Mouse (Mus musculus) heart, postnatal 0 days (tissue): ENCODE measurements at regions not wholly inside any gene's neighbourhood (a gene's known extent, or its start where the extent isn't known, plus 50 kb on each side); places are given as distances from the start of the nearest gene placed in this dataset.
A peak's percentile ranks its signal among the peaks of the same experiment; 100 is the strongest.

Source experiments
- ATAC-seq: fragments of 200-750 bp; cut with Nextera tagmentation; 2 replicates; pipeline ENCODE4 v1.8.0; 2017; ENCODE audit warnings: low read depth, moderate number of reproducible peaks, moderate library complexity; ENCODE audit not compliant: insufficient read depth
- DNase-seq: peaks from one replicate; pipeline ENCODE4 v3.0.0-alpha.2; 2016; ENCODE audit warnings: low spot score
- H3K27ac ChIP-seq: fragments of 300-500 bp; sonication (generic); 2 replicates; pipeline ENCODE4 v1.5.1; 2014; ENCODE audit warnings: low read depth, mild to moderate bottlenecking
- H3K27me3 ChIP-seq: fragments of 300-500 bp; sonication (generic); 2 replicates; pipeline ENCODE4 v1.6.1; 2014; ENCODE audit warnings: low read length, mixed read lengths; ENCODE audit not compliant: control insufficient read depth, insufficient read depth
- H3K36me3 ChIP-seq: fragments of 300-500 bp; sonication (generic); replicated peaks from 2 replicates; pipeline ENCODE4 v1.6.1; 2014; ENCODE audit warnings: low read length, mixed read lengths; ENCODE audit not compliant: control insufficient read depth, insufficient read depth
- H3K4me1 ChIP-seq: fragments of 300-500 bp; sonication (generic); 2 replicates; pipeline ENCODE4 v1.6.1; 2014; ENCODE audit warnings: antibody characterized with exemption; ENCODE audit not compliant: control insufficient read depth, insufficient read depth
- H3K4me2 ChIP-seq: fragments of 300-500 bp; sonication (generic); 2 replicates; pipeline ENCODE4 v1.6.1; 2014; ENCODE audit warnings: low read depth, mild to moderate bottlenecking, low read length, moderate library complexity
- H3K4me3 ChIP-seq: fragments of 300-500 bp; sonication (generic); 2 replicates; pipeline ENCODE4 v1.5.1; 2014; ENCODE audit warnings: low read depth, low read length
- H3K9ac ChIP-seq: fragments of 300-500 bp; sonication (generic); replicated peaks from 2 replicates; pipeline ENCODE4 v1.6.1; 2014; ENCODE audit warnings: low read depth, low read length, mixed read lengths
- H3K9me3 ChIP-seq: fragments of 300-500 bp; sonication (generic); replicated peaks from 2 replicates; pipeline ENCODE4 v1.6.1; 2016; ENCODE audit warnings: low read length; ENCODE audit not compliant: control insufficient read depth
- CTCF ChIP-seq: IDR thresholded peaks from 2 replicates; pipeline ENCODE4 v1.5.1; 2016; ENCODE audit warnings: antibody characterized with exemption, control low read depth, low read depth
- EP300 ChIP-seq: IDR thresholded peaks from 2 replicates; pipeline ENCODE4 v1.6.1; 2016; ENCODE audit warnings: antibody characterized with exemption, low read depth
- WGBS: fragments of 180-500 bp; shearing (Covaris S2); extraction: QIAGEN DNeasy Blood & Tissue Kit; methylation state at CpG from one replicate; pipeline ENCODE4 v1.1.7; 2014; 5-methylcytosine and 5-hydroxymethylcytosine counted together

DNA sequence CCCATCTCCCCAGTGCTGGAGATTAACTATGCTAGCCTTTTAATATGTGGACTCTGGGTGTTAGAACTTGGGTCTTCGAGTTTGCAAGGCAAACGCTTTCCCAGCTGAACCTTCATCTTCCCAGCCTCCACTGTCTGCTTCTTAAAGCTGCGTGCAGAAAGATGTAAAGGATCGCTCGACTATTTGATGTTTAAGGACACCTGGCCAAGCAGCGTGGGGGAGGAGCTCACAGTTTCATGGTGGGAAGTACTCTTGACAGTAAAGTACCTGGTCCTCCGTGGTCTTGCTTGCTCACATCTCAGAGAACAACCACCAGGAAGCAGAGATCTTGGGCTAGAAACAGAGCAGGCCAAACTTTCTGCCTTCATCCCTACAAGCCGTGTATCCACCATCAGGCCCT lies 113.1 kb downstream of the Gadd45g start:
- H3K9me3 ChIP-seq: no peaks in the 10 kb centered on the region
- H3K27me3 ChIP-seq: no peaks in the 10 kb centered on the region
- no peak overlapping the region for H3K9ac ChIP-seq
- no peak for DNase-seq
- WGBS: 83% methylated on average over 8 of the region's 8 CpGs
- H3K36me3 ChIP-seq: no peaks in the 10 kb centered on the region
- H3K4me1 ChIP-seq: peaks cover 18% of the 10 kb centered on the region; the same call in 1 of the 2 replicates
- no peak overlapping the region for H3K4me3 ChIP-seq
- no peak overlapping the region for H3K4me2 ChIP-seq
- TF ChIP-seq CTCF (no peak), EP300 (no peak)
- H3K27ac ChIP-seq: no peak overlapping the region
- ATAC-seq: no peak

DNA sequence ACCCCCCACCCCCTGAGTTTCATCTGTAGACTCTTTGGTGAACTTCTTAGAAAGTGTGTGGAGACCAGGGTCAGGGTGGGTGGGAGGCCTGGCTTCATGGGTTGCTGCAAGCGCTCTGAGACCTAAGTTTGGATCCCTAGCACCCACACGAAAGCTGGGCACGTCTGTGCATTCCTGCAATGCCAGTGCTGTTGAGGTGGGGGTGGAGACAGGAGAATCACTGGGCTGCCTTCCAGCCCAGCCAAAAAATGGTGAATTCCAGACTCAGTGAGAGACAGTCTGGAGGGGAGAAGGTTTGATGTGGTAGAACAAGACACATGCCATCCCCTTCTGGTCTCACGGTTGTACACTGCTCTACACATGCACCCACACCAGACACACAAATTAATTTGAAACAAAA lies 113.8 kb downstream of the Gadd45g start:
- H3K27me3 ChIP-seq: no peaks in the 10 kb centered on the region
- H3K4me3 ChIP-seq: no peak overlapping the region
- no peak overlapping the region for H3K27ac ChIP-seq
- H3K9ac ChIP-seq: no peak overlapping the region
- no peaks in the 10 kb centered on the region for H3K36me3 ChIP-seq
- no peak overlapping the region for H3K4me2 ChIP-seq
- TF ChIP-seq EP300: no peak
- TF ChIP-seq CTCF: no peak
- no peaks in the 10 kb centered on the region for H3K9me3 ChIP-seq
- ATAC-seq (no peak), DNase-seq (no peak)
- peaks cover 22% of the 10 kb centered on the region for H3K4me1 ChIP-seq
- WGBS: 48% methylated on average over 4 of the region's 4 CpGs

DNA sequence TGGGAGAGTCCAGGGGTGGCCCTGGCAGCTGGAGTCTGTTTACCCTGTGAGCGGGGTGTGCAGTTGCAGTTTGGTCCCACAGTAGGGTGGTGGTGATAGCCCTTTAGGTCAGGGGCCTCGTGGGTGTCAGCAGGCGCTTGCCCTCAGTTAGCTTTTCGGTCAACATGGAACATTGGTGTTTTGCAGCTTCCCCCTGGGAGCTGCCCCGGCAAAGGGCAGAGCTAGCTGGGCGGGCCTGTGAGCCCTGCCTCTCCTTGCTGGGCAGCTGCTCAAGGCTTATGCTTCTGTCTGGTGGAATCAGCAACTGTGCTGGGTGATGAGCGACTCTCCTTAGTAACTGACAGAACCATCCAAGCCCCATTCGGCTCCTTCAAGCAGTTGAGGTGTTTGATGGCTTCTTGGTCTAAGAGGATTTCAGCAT lies 115.7 kb downstream of the Gadd45g start:
- ATAC-seq (no peak), DNase-seq (no peak)
- 53% methylated on average over 8 of the region's 8 CpGs for WGBS
- Histone ChIP-seq H3K9ac (0 out of 2 replicates have a peak overlapping the region, but pooled peaks have one; percentile 3), H3K4me1 (peaks cover 28% of the 10 kb centered on the region), H3K4me2 (no peak overlapping the region), H3K27me3 (no peaks in the 10 kb centered on the region), H3K27ac (no peak overlapping the region), H3K36me3 (no peaks in the 10 kb centered on the region), H3K4me3 (no peak overlapping the region), H3K9me3 (no peaks in the 10 kb centered on the region)
- TF ChIP-seq EP300: no peak
- no peak for TF ChIP-seq CTCF

DNA sequence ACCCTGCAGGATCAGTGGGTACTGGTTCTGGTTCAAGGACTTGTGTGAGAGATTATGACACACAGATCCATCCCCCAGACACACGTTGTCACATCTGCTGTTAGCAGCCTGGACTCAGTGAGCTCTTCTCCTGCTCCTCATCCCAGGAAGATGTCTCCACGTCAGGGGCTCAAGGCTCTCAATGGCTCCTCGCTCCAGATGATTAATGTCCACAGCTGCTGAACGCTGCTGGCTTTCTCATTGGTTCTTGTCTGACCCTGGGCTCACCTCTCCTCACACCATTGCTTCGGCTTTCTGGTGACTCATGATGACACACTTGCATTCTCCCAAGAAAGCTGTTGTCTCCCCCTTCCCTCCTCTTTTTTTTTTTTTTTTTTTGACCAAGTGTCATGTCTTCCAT lies 116.2 kb downstream of the Gadd45g start:
- TF ChIP-seq EP300 (no peak), CTCF (no peak)
- ATAC-seq (no peak), DNase-seq (no peak)
- 56% methylated on average over 5 of the region's 5 CpGs for WGBS
- Histone ChIP-seq H3K36me3 (no peaks in the 10 kb centered on the region), H3K4me3 (no peak overlapping the region), H3K4me2 (no peak overlapping the region), H3K9me3 (no peaks in the 10 kb centered on the region), H3K27ac (no peak overlapping the region), H3K27me3 (no peaks in the 10 kb centered on the region), H3K9ac (no peak overlapping the region), H3K4me1 (peaks cover 28% of the 10 kb centered on the region)

DNA sequence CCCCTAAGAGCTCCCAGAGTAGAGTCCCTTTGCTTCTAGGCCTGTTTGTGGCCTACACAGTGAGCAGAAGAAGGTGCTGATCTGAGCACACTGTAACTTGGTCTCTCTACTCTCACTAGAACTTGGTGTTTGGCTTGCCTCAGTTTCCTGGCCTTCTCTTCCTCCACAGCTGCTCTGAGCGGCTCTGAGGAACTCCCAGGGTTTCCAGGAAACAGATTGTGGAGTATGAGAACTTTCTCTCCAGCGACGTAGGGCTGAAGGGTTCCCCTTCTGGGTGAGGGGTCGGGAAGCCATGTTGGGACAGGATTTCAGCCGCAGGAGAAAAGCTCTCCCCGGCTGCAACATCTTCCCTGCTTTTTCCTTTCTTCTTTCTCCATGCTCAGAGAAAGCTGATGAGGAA lies 117.5 kb downstream of the Gadd45g start:
- Histone ChIP-seq H3K36me3 (no peaks in the 10 kb centered on the region), H3K9ac (no peak overlapping the region), H3K4me3 (no peak overlapping the region), H3K4me1 (peaks cover 29% of the 10 kb centered on the region), H3K27me3 (no peaks in the 10 kb centered on the region), H3K4me2 (peak overlapping the region; percentile 6; the same call in 1 of the 2 replicates), H3K27ac (peak overlapping the region; percentile 80), H3K9me3 (no peaks in the 10 kb centered on the region)
- ATAC-seq (no peak), DNase-seq (no peak)
- TF ChIP-seq CTCF (no peak), EP300 (no peak)
- 65% methylated on average over 6 of the region's 6 CpGs for WGBS

DNA sequence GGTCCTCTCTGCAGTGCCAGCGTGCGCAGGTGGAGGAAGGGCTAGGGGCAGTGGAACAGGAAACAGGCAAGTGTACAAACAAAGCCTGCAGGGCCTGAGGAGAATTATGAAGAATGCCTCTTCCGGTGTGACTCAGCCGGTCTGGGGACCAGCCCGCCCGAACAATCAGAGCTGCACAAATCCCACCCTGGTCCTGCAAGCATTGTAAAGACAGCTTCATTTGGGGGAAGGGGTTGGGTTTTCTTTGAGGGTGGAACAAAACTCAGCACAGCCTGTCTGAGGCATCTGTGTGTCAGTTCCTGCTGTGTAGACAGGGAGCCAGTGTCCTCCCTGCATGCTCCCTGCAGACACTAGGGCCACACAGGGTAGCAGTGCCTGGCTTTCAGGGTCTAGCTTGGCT lies 117.9 kb downstream of the Gadd45g start:
- no peaks in the 10 kb centered on the region for H3K36me3 ChIP-seq
- H3K4me1 ChIP-seq: peaks cover 29% of the 10 kb centered on the region
- peak; percentile 38 for DNase-seq
- no peaks in the 10 kb centered on the region for H3K9me3 ChIP-seq
- peak overlapping the region; percentile 80 for H3K27ac ChIP-seq
- H3K27me3 ChIP-seq: no peaks in the 10 kb centered on the region
- peak overlapping the region; percentile 6; the same call in 1 of the 2 replicates for H3K4me2 ChIP-seq
- no peak overlapping the region for H3K4me3 ChIP-seq
- 65% methylated on average over 6 of the region's 6 CpGs for WGBS
- H3K9ac ChIP-seq: no peak overlapping the region
- TF ChIP-seq CTCF: no peak
- TF ChIP-seq EP300: peak; percentile 65; the same call in 1 of the 2 replicates
- peak; percentile 56 for ATAC-seq
